Mouse (Mus musculus): ENCODE measurements around the gene 2900026A02Rik. TPM values are rescaled to one million over a fixed set of nuclear protein-coding genes. Genes with fewer than 3 reads are reported as not detected.

Gene 2900026A02Rik
- total and polyA plus RNA-seq, 3 experiments: not detected

GRCm38 (mm10) chr5:113212156-113212835 is 8.7 kb downstream of the 2900026A02Rik start:
- H3K27ac ChIP-seq (ENCODE audit: control insufficient read depth, low read depth, low read length): no peak overlapping the region
- H3K9ac ChIP-seq (ENCODE audit: control insufficient read depth, low read depth, low read length, poor library complexity, severe bottlenecking): no peak overlapping the region
- no peak overlapping the region for H3K4me3 ChIP-seq (ENCODE audit: control insufficient read depth in 1 of 2, insufficient read depth in 1 of 2, low read depth in 2 of 2, low read length in 2 of 2)
- no peaks in the 10 kb centered on the region for H3K36me3 ChIP-seq (ENCODE audit: control insufficient read depth in 1 of 2, insufficient read depth in 2 of 2, low read length in 2 of 2)
- DNase-seq (ENCODE audit: low read depth, low spot score): no peak
- no peaks in the 10 kb centered on the region; a peak in 1 of 4 replicates for H3K27me3 ChIP-seq (ENCODE audit: control insufficient read depth in 1 of 2, insufficient read depth in 2 of 2, low read length in 2 of 2)
- TF ChIP-seq GATA1 (IDR thresholded peaks at IDR 0.05; ENCODE audit: low read depth, low read length): no peak
- TF ChIP-seq ELF1 (IDR thresholded peaks at IDR 0.05; ENCODE audit: low read depth, low read length): no peak
- TF ChIP-seq ZNF384 (IDR thresholded peaks at IDR 0.05; ENCODE audit: low read depth, low read length): no peak
- no peak for TF ChIP-seq MEF2A (IDR thresholded peaks at IDR 0.05; ENCODE audit: extremely low read depth, insufficient replicate concordance, low read depth, low read length, poor library complexity, severe bottlenecking)
- no peak for TF ChIP-seq GABPA (IDR thresholded peaks at IDR 0.05; ENCODE audit: low read depth, low read length)
- no peak for TF ChIP-seq UBTF (IDR thresholded peaks at IDR 0.05; ENCODE audit: borderline replicate concordance, insufficient read depth, low read depth, low read length)
- TF ChIP-seq NELFE (IDR thresholded peaks at IDR 0.05; ENCODE audit: low read depth, low read length): no peak
- no peak for TF ChIP-seq ZKSCAN1 (IDR thresholded peaks at IDR 0.05; ENCODE audit: low read depth, low read length)
- no peak for TF ChIP-seq CHD2 (IDR thresholded peaks at IDR 0.05; ENCODE audit: low read length)
- TF ChIP-seq SIN3A (IDR thresholded peaks at IDR 0.05; ENCODE audit: low read length): no peak
- no peak for TF ChIP-seq E2F4 (IDR thresholded peaks at IDR 0.05; ENCODE audit: borderline replicate concordance, low read depth, low read length)
- no peaks in the 10 kb centered on the region for H3K4me1 ChIP-seq (ENCODE audit: control insufficient read depth in 1 of 2, insufficient read depth in 2 of 2, low read length in 2 of 2)
- no peaks in the 10 kb centered on the region for H3K9me3 ChIP-seq (replicated peaks; ENCODE audit: insufficient read depth, low read length)
- H3K79me2 ChIP-seq (ENCODE audit: control insufficient read depth, insufficient read depth, low read length, poor library complexity): no peaks in the 10 kb centered on the region

- Histone ChIP-seq H3K9ac (ENCODE audit: control insufficient read depth, low read depth, low read length, poor library complexity, severe bottlenecking) (no peak overlapping the region), H3K9me3 (replicated peaks; ENCODE audit: insufficient read depth, low read length) (no peaks in the 10 kb centered on the region), H3K27me3 (ENCODE audit: control insufficient read depth in 1 of 2, insufficient read depth in 2 of 2, low read length in 2 of 2) (no peaks in the 10 kb centered on the region; a peak in 1 of 4 replicates), H3K4me3 (ENCODE audit: control insufficient read depth in 1 of 2, insufficient read depth in 1 of 2, low read depth in 2 of 2, low read length in 2 of 2) (no peak overlapping the region), H3K27ac (ENCODE audit: control insufficient read depth, low read depth, low read length) (no peak overlapping the region), H3K4me1 (ENCODE audit: control insufficient read depth in 1 of 2, insufficient read depth in 2 of 2, low read length in 2 of 2) (no peaks in the 10 kb centered on the region), H3K79me2 (ENCODE audit: control insufficient read depth, insufficient read depth, low read length, poor library complexity) (no peaks in the 10 kb centered on the region), H3K36me3 (ENCODE audit: control insufficient read depth in 1 of 2, insufficient read depth in 2 of 2, low read length in 2 of 2) (no peaks in the 10 kb centered on the region)
- no peak for DNase-seq (ENCODE audit: low read depth, low spot score)
- TF ChIP-seq HCFC1 (IDR thresholded peaks at IDR 0.05; ENCODE audit: low read depth, low read length): no peak
Observed at GRCm38 (mm10) chr5:113210314-113210713, 10.7 kb downstream of the 2900026A02Rik start.

- H3K27me3 ChIP-seq (ENCODE audit: control insufficient read depth in 1 of 2, insufficient read depth in 2 of 2, low read length in 2 of 2): no peaks in the 10 kb centered on the region
- H3K27ac ChIP-seq (ENCODE audit: control insufficient read depth, low read depth, low read length): no peak overlapping the region
- TF ChIP-seq MAZ (IDR thresholded peaks at IDR 0.05; ENCODE audit: low read depth, low read length) (no peak), BHLHE40 (IDR thresholded peaks at IDR 0.05; ENCODE audit: borderline replicate concordance, low read depth, low read length) (no peak), POLR2AphosphoS2 (IDR thresholded peaks at IDR 0.05; ENCODE audit: low read length) (no peak), MYB (IDR thresholded peaks at IDR 0.05; ENCODE audit: low read depth, low read length) (no peak), CTCF (IDR thresholded peaks at IDR 0.05 in 2 of 3, conservative IDR thresholded peaks at IDR 0.05 in 1 of 3; ENCODE audit: control insufficient read depth in 1 of 3, insufficient read depth in 1 of 3, low read depth in 2 of 3, low read length in 3 of 3, poor library complexity in 1 of 3, severe bottlenecking in 1 of 3) (no peak), MAX (IDR thresholded peaks at IDR 0.05; ENCODE audit: low read length) (no peak), EP300 (IDR thresholded peaks at IDR 0.05; ENCODE audit: low read depth in 1 of 2, low read length in 2 of 2) (no peak), TAL1 (IDR thresholded peaks at IDR 0.05; ENCODE audit: low read length) (no peak), TCF12 (IDR thresholded peaks at IDR 0.05; ENCODE audit: low read depth, low read length) (no peak), NELFE (IDR thresholded peaks at IDR 0.05; ENCODE audit: low read depth, low read length) (no peak), JUND (IDR thresholded peaks at IDR 0.05; ENCODE audit: low read depth, low read length) (no peak), ZC3H11A (IDR thresholded peaks at IDR 0.05; ENCODE audit: low read depth, low read length) (no peak), POLR2A (IDR thresholded peaks at IDR 0.05; ENCODE audit: control insufficient read depth in 1 of 2, insufficient read depth in 1 of 2, low read depth in 1 of 2, low read length in 2 of 2, poor library complexity in 1 of 2) (no peak), MAFK (IDR thresholded peaks at IDR 0.05; ENCODE audit: borderline replicate concordance, low read depth, low read length) (no peak), SMC3 (IDR thresholded peaks at IDR 0.05; ENCODE audit: low read depth, low read length) (no peak)
- no peaks in the 10 kb centered on the region for H3K9me3 ChIP-seq (replicated peaks; ENCODE audit: insufficient read depth, low read length)
- H3K36me3 ChIP-seq (ENCODE audit: control insufficient read depth in 1 of 2, insufficient read depth in 2 of 2, low read length in 2 of 2): no peaks in the 10 kb centered on the region
- no peak for DNase-seq (ENCODE audit: low read depth, low spot score)
- no peak overlapping the region for H3K4me3 ChIP-seq (ENCODE audit: control insufficient read depth in 1 of 2, insufficient read depth in 1 of 2, low read depth in 2 of 2, low read length in 2 of 2)
- no peaks in the 10 kb centered on the region for H3K79me2 ChIP-seq (ENCODE audit: control insufficient read depth, insufficient read depth, low read length, poor library complexity)
- no peak overlapping the region for H3K9ac ChIP-seq (ENCODE audit: control insufficient read depth, low read depth, low read length, poor library complexity, severe bottlenecking)
- no peaks in the 10 kb centered on the region for H3K4me1 ChIP-seq (ENCODE audit: control insufficient read depth in 1 of 2, insufficient read depth in 2 of 2, low read length in 2 of 2)
Observed at GRCm38 (mm10) chr5:113209898-113210297, 11.1 kb downstream of the 2900026A02Rik start.
